Mouse (Mus musculus) cerebellum, adult 18-20 months (tissue): ENCODE data around the gene Rffl.

Source experiments
- DNase-seq, 2 experiments: peaks; one replicate each; pipeline ENCODE4 v3.0.0; 2021

The Rffl gene

GRCm38 (mm10) chr11:82763261-82763660 is 107.7 kb downstream of the Rffl start:
- no peak for DNase-seq

GRCm38 (mm10) chr11:82762286-82762829 is 108.7 kb downstream of the Rffl start:
- DNase-seq: no peak

GRCm38 (mm10) chr11:82755919-82756318 is 115.1 kb downstream of the Rffl start:
- DNase-seq: no peak
